Mouse (Mus musculus) bone marrow, adult 2 months (tissue): ENCODE measurements around the gene Trpm8.

Experiments
- CTCF ChIP-seq: fragments of 200-500 bp; IDR thresholded peaks from 2 replicates; pipeline ENCODE4 v1.5.1; 2011; ENCODE audit warnings: low read length, control low read depth; ENCODE audit not compliant: control insufficient read depth, insufficient read depth
- POLR2A ChIP-seq: fragments of 200-500 bp; IDR thresholded peaks from 2 replicates; pipeline ENCODE4 v1.6.1; 2011; ENCODE audit warnings: low read depth, mild to moderate bottlenecking, control low read depth, low read length, borderline replicate concordance; ENCODE audit not compliant: control insufficient read depth

DNA sequence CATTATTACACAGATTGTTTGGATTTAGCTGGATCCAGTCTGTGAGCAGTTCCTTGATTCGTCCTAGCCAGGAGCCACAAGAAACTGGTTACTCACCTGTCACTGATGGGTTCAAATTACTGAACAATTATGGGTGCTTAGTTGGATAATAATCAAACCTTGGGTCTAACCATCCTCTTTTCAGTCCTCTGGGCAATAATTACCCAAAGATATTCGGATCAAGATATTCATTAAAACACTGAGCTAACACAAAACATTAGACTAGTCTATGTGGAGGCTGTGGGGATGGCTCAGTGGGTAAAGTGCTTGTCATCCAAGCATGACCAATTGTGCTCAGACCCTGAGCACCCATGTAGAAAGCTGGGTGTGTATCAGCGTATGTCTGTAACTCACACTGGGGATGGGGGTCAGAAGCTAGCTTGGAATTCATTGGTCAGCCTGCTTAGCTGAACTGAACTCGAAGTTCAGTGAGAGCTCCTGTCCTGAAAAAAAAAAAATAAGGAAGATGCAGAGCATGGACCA is 41.5 kb upstream of the Trpm8 start:
- no peak for TF ChIP-seq POLR2A
- TF ChIP-seq CTCF, result no peak
